Mouse (Mus musculus) midbrain, embryonic 16.5 days (tissue): Measurements from ENCODE around the gene Poc1b. TPM values are rescaled to one million over a fixed set of nuclear protein-coding genes. Genes with fewer than 3 reads are reported as not detected.
A peak's percentile ranks its signal among the peaks of the same experiment; 100 is the strongest.

Experiments
- ATAC-seq: fragments of 200-750 bp; cut with Nextera tagmentation; 2 replicates; pipeline ENCODE4 v1.8.0; 2017; ENCODE audit warnings: moderate TSS enrichment
- H3K27ac ChIP-seq: fragments of 300-500 bp; sonication (generic); 2 replicates; pipeline ENCODE4 v1.5.1; 2014; ENCODE audit warnings: mild to moderate bottlenecking, low read length, mixed read lengths
- H3K27me3 ChIP-seq: fragments of 300-500 bp; sonication (generic); 2 replicates; pipeline ENCODE4 v1.6.1; 2014; ENCODE audit warnings: low read depth, low read length, mixed read lengths; ENCODE audit not compliant: control insufficient read depth, insufficient read depth
- H3K36me3 ChIP-seq: fragments of 300-500 bp; sonication (generic); 2 replicates; pipeline ENCODE4 v1.6.1; 2014; ENCODE audit warnings: mild to moderate bottlenecking, low read length, moderate library complexity, mixed read lengths; ENCODE audit not compliant: control insufficient read depth, insufficient read depth
- H3K4me1 ChIP-seq: fragments of 300-500 bp; sonication (generic); 2 replicates; pipeline ENCODE4 v1.6.1; 2014; ENCODE audit warnings: mild to moderate bottlenecking, low read length, mixed read lengths; ENCODE audit not compliant: control insufficient read depth, insufficient read depth
- H3K4me2 ChIP-seq: fragments of 300-500 bp; sonication (generic); 2 replicates; pipeline ENCODE4 v1.6.1; 2014; ENCODE audit warnings: mild to moderate bottlenecking, low read length, mixed read lengths
- H3K4me3 ChIP-seq: fragments of 300-500 bp; sonication (generic); 2 replicates; pipeline ENCODE4 v1.5.1; 2014; ENCODE audit warnings: low read depth, mild to moderate bottlenecking, low read length, moderate library complexity, mixed read lengths
- H3K9ac ChIP-seq: fragments of 300-500 bp; sonication (generic); 2 replicates; pipeline ENCODE4 v1.6.1; 2014; ENCODE audit warnings: low read depth, low read length, mixed read lengths
- H3K9me3 ChIP-seq: fragments of 300-500 bp; sonication (generic); replicated peaks from 2 replicates; pipeline ENCODE4 v1.6.1; 2014; ENCODE audit warnings: mild to moderate bottlenecking, low read length, mixed read lengths; ENCODE audit not compliant: control insufficient read depth, poor library complexity, severe bottlenecking
- WGBS: fragments of 180-500 bp; shearing (Covaris S2); extraction: QIAGEN DNeasy Blood & Tissue Kit; methylation state at CpG from one replicate; pipeline ENCODE4 v1.1.7; 2014; 5-methylcytosine and 5-hydroxymethylcytosine counted together
- polyA plus RNA-seq: library from polyadenylated mRNA; unstranded; fragments of >200 nt; fragmentation: Nextera tagmentation; extraction: Ambion mirVana; gene quantifications from 2 replicates; pipeline ENCODE4 v1.2.1, GENCODE M21; 2015

The Poc1b gene
- polyA plus RNA-seq, 1 experiment from 2014 or later = 10.5 TPM

GRCm38 (mm10) chr10:99169765-99170129, 62.9 kb downstream of the Poc1b start:
- H3K4me1 ChIP-seq = peaks cover 4% of the 10 kb centered on the region; the same call in 1 of the 2 replicates
- no peaks in the 10 kb centered on the region for H3K27me3 ChIP-seq
- WGBS = 85% methylated on average over 5 of the region's 5 CpGs
- ATAC-seq = no peak
- H3K36me3 ChIP-seq = no peaks in the 10 kb centered on the region
- H3K9ac ChIP-seq = no peak overlapping the region
- no peak overlapping the region for H3K4me3 ChIP-seq
- no peaks in the 10 kb centered on the region for H3K9me3 ChIP-seq
- H3K27ac ChIP-seq = no peak overlapping the region
- no peak overlapping the region for H3K4me2 ChIP-seq

- 0 out of 2 replicates have a peak, but pooled peaks have one; percentile 56 for ATAC-seq
- Histone ChIP-seq H3K9ac (0 out of 2 replicates have a peak overlapping the region, but pooled peaks have one; percentile 38), H3K4me1 (peaks cover 4% of the 10 kb centered on the region; the same call in 1 of the 2 replicates), H3K27me3 (no peaks in the 10 kb centered on the region), H3K9me3 (no peaks in the 10 kb centered on the region), H3K27ac (no peak overlapping the region), H3K4me2 (no peak overlapping the region), H3K36me3 (no peaks in the 10 kb centered on the region), H3K4me3 (no peak overlapping the region)
- WGBS = 20% methylated on average over 12 of the region's 12 CpGs
Measured at GRCm38 (mm10) chr10:99171961-99172497, 65.2 kb downstream of the Poc1b start.

- 47% methylated on average over 7 of the region's 7 CpGs for WGBS
- H3K4me3 ChIP-seq = no peak overlapping the region
- no peak overlapping the region for H3K9ac ChIP-seq
- no peak overlapping the region for H3K4me2 ChIP-seq
- ATAC-seq = no peak
- H3K27ac ChIP-seq = no peak overlapping the region
- no peaks in the 10 kb centered on the region for H3K27me3 ChIP-seq
- no peaks in the 10 kb centered on the region for H3K36me3 ChIP-seq
- peaks cover 4% of the 10 kb centered on the region; the same call in 1 of the 2 replicates for H3K4me1 ChIP-seq
- no peaks in the 10 kb centered on the region for H3K9me3 ChIP-seq
Measured at GRCm38 (mm10) chr10:99172906-99173507, 66.2 kb downstream of the Poc1b start.

- Histone ChIP-seq H3K4me3 (no peak overlapping the region), H3K27ac (no peak overlapping the region), H3K4me2 (no peak overlapping the region), H3K9me3 (no peaks in the 10 kb centered on the region), H3K36me3 (no peaks in the 10 kb centered on the region), H3K4me1 (peaks cover 2% of the 10 kb centered on the region; the same call in 1 of the 2 replicates), H3K27me3 (no peaks in the 10 kb centered on the region), H3K9ac (no peak overlapping the region)
- ATAC-seq = no peak
- WGBS = 78% methylated on average over 9 of the region's 9 CpGs
Measured at GRCm38 (mm10) chr10:99176911-99177310, 70.1 kb downstream of the Poc1b start.

GRCm38 (mm10) chr10:99178118-99178517, 71.3 kb downstream of the Poc1b start:
- Histone ChIP-seq H3K27me3 (no peaks in the 10 kb centered on the region), H3K4me3 (no peak overlapping the region), H3K36me3 (no peaks in the 10 kb centered on the region), H3K4me2 (no peak overlapping the region), H3K27ac (no peak overlapping the region), H3K9ac (no peak overlapping the region), H3K4me1 (no peaks in the 10 kb centered on the region), H3K9me3 (no peaks in the 10 kb centered on the region)
- 98% methylated on average over 2 of the region's 2 CpGs for WGBS
- no peak for ATAC-seq

GRCm38 (mm10) chr10:99179122-99179521, 72.3 kb downstream of the Poc1b start:
- no peak overlapping the region for H3K4me2 ChIP-seq
- no peak overlapping the region for H3K27ac ChIP-seq
- 92% methylated on average over 5 of the region's 5 CpGs for WGBS
- no peaks in the 10 kb centered on the region for H3K36me3 ChIP-seq
- H3K4me1 ChIP-seq = no peaks in the 10 kb centered on the region
- H3K27me3 ChIP-seq = no peaks in the 10 kb centered on the region
- H3K4me3 ChIP-seq = no peak overlapping the region
- no peaks in the 10 kb centered on the region for H3K9me3 ChIP-seq
- no peak for ATAC-seq
- no peak overlapping the region for H3K9ac ChIP-seq

- H3K9me3 ChIP-seq = no peaks in the 10 kb centered on the region
- no peaks in the 10 kb centered on the region for H3K4me1 ChIP-seq
- no peaks in the 10 kb centered on the region for H3K36me3 ChIP-seq
- no peak for ATAC-seq
- H3K4me3 ChIP-seq = no peak overlapping the region
- H3K4me2 ChIP-seq = no peak overlapping the region
- no peak overlapping the region for H3K27ac ChIP-seq
- no peaks in the 10 kb centered on the region for H3K27me3 ChIP-seq
- H3K9ac ChIP-seq = no peak overlapping the region
- whole genome bisulfite sequencing = 96% methylated on average over 4 of the region's 4 CpGs
Measured at GRCm38 (mm10) chr10:99179566-99179965, 72.7 kb downstream of the Poc1b start.

- Histone ChIP-seq H3K4me2 (no peak overlapping the region), H3K36me3 (no peaks in the 10 kb centered on the region), H3K9me3 (no peaks in the 10 kb centered on the region), H3K9ac (no peak overlapping the region), H3K4me1 (no peaks in the 10 kb centered on the region), H3K4me3 (no peak overlapping the region), H3K27me3 (no peaks in the 10 kb centered on the region), H3K27ac (no peak overlapping the region)
- no peak for ATAC-seq
- 90% methylated on average over 8 of the region's 8 CpGs for WGBS
Measured at GRCm38 (mm10) chr10:99181497-99181896, 74.7 kb downstream of the Poc1b start.

GRCm38 (mm10) chr10:99182107-99182506, 75.3 kb downstream of the Poc1b start:
- Histone ChIP-seq H3K4me3 (no peak overlapping the region), H3K4me1 (no peaks in the 10 kb centered on the region), H3K4me2 (no peak overlapping the region), H3K27ac (no peak overlapping the region), H3K36me3 (no peaks in the 10 kb centered on the region), H3K9me3 (no peaks in the 10 kb centered on the region), H3K9ac (no peak overlapping the region), H3K27me3 (no peaks in the 10 kb centered on the region)
- no peak for ATAC-seq
- WGBS = 84% methylated on average over 5 of the region's 5 CpGs
